Mouse (Mus musculus) cerebellum, adult 2 months (tissue): Measurements from ENCODE around the gene Olfr455.

Source experiments
- CTCF ChIP-seq: fragments of 200-500 bp; IDR thresholded peaks from 2 replicates; pipeline ENCODE4 v1.5.1; 2011; ENCODE audit warnings: low read depth, mild to moderate bottlenecking, control low read depth, low read length, moderate library complexity, borderline replicate concordance; ENCODE audit not compliant: insufficient read depth
- POLR2A ChIP-seq: fragments of 200-500 bp; IDR thresholded peaks from 2 replicates; pipeline ENCODE4 v1.6.1; 2011; ENCODE audit warnings: low read length, control low read depth, borderline replicate concordance; ENCODE audit not compliant: insufficient read depth

DNA sequence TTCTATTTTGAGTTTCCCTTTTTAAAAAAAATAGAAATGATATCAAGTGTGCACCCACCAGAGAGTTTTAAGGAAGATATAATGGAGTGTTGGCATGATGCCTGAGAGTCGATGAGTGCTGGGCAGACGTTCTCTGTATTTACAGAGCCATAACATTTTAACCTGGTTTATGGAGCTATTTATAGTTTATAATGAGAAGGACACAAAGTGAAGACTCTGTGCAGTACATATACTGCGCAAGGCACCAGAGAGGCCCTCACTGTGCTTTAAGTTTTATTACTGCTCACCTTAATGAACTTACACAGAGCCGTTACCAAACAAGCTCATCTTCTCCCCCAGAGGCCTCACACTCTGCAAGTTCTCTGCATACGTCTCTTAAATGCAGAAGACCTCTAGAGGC, 13.5 kb upstream of the Olfr455 start:
- TF ChIP-seq CTCF (no peak), POLR2A (no peak)
